Mouse (Mus musculus) frontal cortex, postnatal 14 days (tissue): ENCODE data around the gene Gm20817.
"Not testable (repeated sequence)": the region's sequence is repeated elsewhere in the genome, so short reads cannot be mapped to it uniquely, and the experiment has no call there.

ENCODE experiments used
- DNase-seq, 2 experiments: peaks; one replicate each; pipeline ENCODE4 v3.0.0; 2022; ENCODE audit warnings: low spot score in 2 of 2

The Gm20817 gene

GRCm38 (mm10) chrY:68832628-68833027, at the start of gene Gm20817:
Gm20817 (minus strand) TSS chrY:68832728.
- not testable (repeated sequence) for DNase-seq
